Mouse (Mus musculus): ENCODE measurements around the gene Cnp. TPM values are rescaled to one million over a fixed set of nuclear protein-coding genes. Genes with fewer than 3 reads are reported as not detected.
"Not testable (repeated sequence)": the region's sequence is repeated elsewhere in the genome, so short reads cannot be mapped to it uniquely, and the experiment has no call there.

The Cnp gene
- polyA plus RNA-seq, 1 experiment from 2014 or later: 28.4 TPM

- no peak overlapping the region for H3K4me2 ChIP-seq (ENCODE audit: low read depth, low read length)
- H3K36me3 ChIP-seq (ENCODE audit: control insufficient read depth, insufficient read depth, low read length): peaks cover 7% of the 10 kb centered on the region; the same call in 1 of the 2 replicates
- no peaks in the 10 kb centered on the region for H3K27me3 ChIP-seq (replicated peaks; ENCODE audit: control insufficient read depth, insufficient read depth, low read length)
- H3K9me3 ChIP-seq (ENCODE audit: control insufficient read depth, low read length): no peaks in the 10 kb centered on the region
- ATAC-seq: no peak
- no peak overlapping the region for H3K27ac ChIP-seq (ENCODE audit: low read length)
- H3K9ac ChIP-seq (ENCODE audit: low read depth, low read length): no peak overlapping the region
- H3K4me1 ChIP-seq (ENCODE audit: control insufficient read depth, insufficient read depth, low read length): 0 out of 2 replicates have a peak, but pooled peaks cover 2% of the 10 kb centered on the region
- H3K4me3 ChIP-seq (ENCODE audit: low read length): no peak overlapping the region
- 91% methylated on average over 9 of the region's 9 CpGs for WGBS
Measured at GRCm38 (mm10) chr11:100579116-100579799, 4.6 kb downstream of the Cnp start.

- H3K4me2 ChIP-seq (ENCODE audit: low read depth, low read length): no peak overlapping the region
- no peaks in the 10 kb centered on the region for H3K4me1 ChIP-seq (ENCODE audit: control insufficient read depth, insufficient read depth, low read length)
- H3K9me3 ChIP-seq (ENCODE audit: control insufficient read depth, low read length): no peaks in the 10 kb centered on the region
- H3K4me3 ChIP-seq (ENCODE audit: low read length): no peak overlapping the region
- WGBS: 84% methylated on average over 13 of the region's 13 CpGs
- no peaks in the 10 kb centered on the region for H3K27me3 ChIP-seq (replicated peaks; ENCODE audit: control insufficient read depth, insufficient read depth, low read length)
- no peak for ATAC-seq
- no peak overlapping the region for H3K27ac ChIP-seq (ENCODE audit: low read length)
- peaks cover 12% of the 10 kb centered on the region; the same call in 1 of the 2 replicates for H3K36me3 ChIP-seq (ENCODE audit: control insufficient read depth, insufficient read depth, low read length)
- no peak overlapping the region for H3K9ac ChIP-seq (ENCODE audit: low read depth, low read length)
Measured at GRCm38 (mm10) chr11:100580275-100580674, 5.6 kb downstream of the Cnp start.

GRCm38 (mm10) chr11:100581756-100582155 is 7.1 kb downstream of the Cnp start:
- Histone ChIP-seq H3K4me3 (ENCODE audit: low read length) (no peak overlapping the region), H3K9me3 (ENCODE audit: control insufficient read depth, low read length) (no peaks in the 10 kb centered on the region), H3K27me3 (replicated peaks; ENCODE audit: control insufficient read depth, insufficient read depth, low read length) (no peaks in the 10 kb centered on the region), H3K27ac (ENCODE audit: low read length) (no peak overlapping the region), H3K36me3 (ENCODE audit: control insufficient read depth, insufficient read depth, low read length) (peaks cover 16% of the 10 kb centered on the region; the same call in 1 of the 2 replicates), H3K9ac (ENCODE audit: low read depth, low read length) (no peak overlapping the region), H3K4me1 (ENCODE audit: control insufficient read depth, insufficient read depth, low read length) (no peaks in the 10 kb centered on the region), H3K4me2 (ENCODE audit: low read depth, low read length) (no peak overlapping the region)
- 78% methylated on average over 4 of the region's 4 CpGs for WGBS
- peak; percentile 41; the same call in 1 of the 2 replicates for ATAC-seq

GRCm38 (mm10) chr11:100582413-100582812 is 7.7 kb downstream of the Cnp start:
- not testable (repeated sequence) for H3K4me2 ChIP-seq (ENCODE audit: low read depth, low read length)

GRCm38 (mm10) chr11:100582836-100583235 is 8.1 kb downstream of the Cnp start:
- H3K4me3 ChIP-seq (ENCODE audit: low read length): no peak overlapping the region
- no peak for ATAC-seq
- no peak overlapping the region for H3K4me2 ChIP-seq (ENCODE audit: low read depth, low read length)
- no peaks in the 10 kb centered on the region for H3K4me1 ChIP-seq (ENCODE audit: control insufficient read depth, insufficient read depth, low read length)
- no peaks in the 10 kb centered on the region for H3K27me3 ChIP-seq (replicated peaks; ENCODE audit: control insufficient read depth, insufficient read depth, low read length)
- 91% methylated on average over 2 of the region's 2 CpGs for WGBS
- no peaks in the 10 kb centered on the region for H3K9me3 ChIP-seq (ENCODE audit: control insufficient read depth, low read length)
- peaks cover 16% of the 10 kb centered on the region for H3K36me3 ChIP-seq (ENCODE audit: control insufficient read depth, insufficient read depth, low read length)
- no peak overlapping the region for H3K9ac ChIP-seq (ENCODE audit: low read depth, low read length)
- H3K27ac ChIP-seq (ENCODE audit: low read length): no peak overlapping the region

More at GRCm38 (mm10) chr11:100582413-100582812, 7.7 kb downstream of the Cnp start:
- 86% methylated on average over 1 of the region's 1 CpGs for WGBS
- not testable (repeated sequence) for H3K4me3 ChIP-seq (ENCODE audit: low read length); H3K27me3 ChIP-seq (replicated peaks; ENCODE audit: control insufficient read depth, insufficient read depth, low read length); H3K9ac ChIP-seq (ENCODE audit: low read depth, low read length); H3K4me1 ChIP-seq (ENCODE audit: control insufficient read depth, insufficient read depth, low read length); H3K9me3 ChIP-seq (ENCODE audit: control insufficient read depth, low read length); ATAC-seq; H3K27ac ChIP-seq (ENCODE audit: low read length)
- H3K36me3 ChIP-seq (ENCODE audit: control insufficient read depth, insufficient read depth, low read length): peaks cover 16% of the 10 kb centered on the region

- 89% methylated on average over 7 of the region's 7 CpGs for WGBS
- Histone ChIP-seq H3K4me3 (ENCODE audit: low read length) (no peak overlapping the region), H3K36me3 (ENCODE audit: control insufficient read depth, insufficient read depth, low read length) (peaks cover 23% of the 10 kb centered on the region)
Measured at GRCm38 (mm10) chr11:100584561-100584961, 9.9 kb downstream of the Cnp start.

GRCm38 (mm10) chr11:100585148-100585547 is 10.4 kb downstream of the Cnp start:
- Histone ChIP-seq H3K27ac (ENCODE audit: low read length) (no peak overlapping the region), H3K9ac (ENCODE audit: low read depth, low read length) (no peak overlapping the region), H3K27me3 (replicated peaks; ENCODE audit: control insufficient read depth, insufficient read depth, low read length) (no peaks in the 10 kb centered on the region), H3K4me2 (ENCODE audit: low read depth, low read length) (no peak overlapping the region), H3K9me3 (ENCODE audit: control insufficient read depth, low read length) (no peaks in the 10 kb centered on the region), H3K4me1 (ENCODE audit: control insufficient read depth, insufficient read depth, low read length) (no peaks in the 10 kb centered on the region), H3K36me3 (ENCODE audit: control insufficient read depth, insufficient read depth, low read length) (peaks cover 28% of the 10 kb centered on the region), H3K4me3 (ENCODE audit: low read length) (no peak overlapping the region)
- no peak for ATAC-seq
- WGBS: 94% methylated on average over 3 of the region's 3 CpGs

More at GRCm38 (mm10) chr11:100584561-100584961, 9.9 kb downstream of the Cnp start:
- Histone ChIP-seq H3K4me2 (ENCODE audit: low read depth, low read length) (no peak overlapping the region), H3K4me1 (ENCODE audit: control insufficient read depth, insufficient read depth, low read length) (no peaks in the 10 kb centered on the region), H3K9me3 (ENCODE audit: control insufficient read depth, low read length) (no peaks in the 10 kb centered on the region), H3K9ac (ENCODE audit: low read depth, low read length) (no peak overlapping the region), H3K27me3 (replicated peaks; ENCODE audit: control insufficient read depth, insufficient read depth, low read length) (no peaks in the 10 kb centered on the region), H3K27ac (ENCODE audit: low read length) (no peak overlapping the region)
- no peak for ATAC-seq

- no peaks in the 10 kb centered on the region for H3K4me1 ChIP-seq (ENCODE audit: control insufficient read depth, insufficient read depth, low read length)
- no peaks in the 10 kb centered on the region for H3K27me3 ChIP-seq (replicated peaks; ENCODE audit: control insufficient read depth, insufficient read depth, low read length)
- H3K27ac ChIP-seq (ENCODE audit: low read length): no peak overlapping the region
- ATAC-seq: no peak
- H3K36me3 ChIP-seq (ENCODE audit: control insufficient read depth, insufficient read depth, low read length): peaks cover 35% of the 10 kb centered on the region
- H3K4me2 ChIP-seq (ENCODE audit: low read depth, low read length): no peak overlapping the region
- H3K9ac ChIP-seq (ENCODE audit: low read depth, low read length): no peak overlapping the region
- H3K4me3 ChIP-seq (ENCODE audit: low read length): no peak overlapping the region
- H3K9me3 ChIP-seq (ENCODE audit: control insufficient read depth, low read length): no peaks in the 10 kb centered on the region
- WGBS: 100% methylated on average over 2 of the region's 2 CpGs
Measured at GRCm38 (mm10) chr11:100588462-100588861, 13.8 kb downstream of the Cnp start.

- peaks cover 22% of the 10 kb centered on the region for H3K36me3 ChIP-seq (ENCODE audit: control insufficient read depth, insufficient read depth, low read length)
- H3K9ac ChIP-seq (ENCODE audit: low read depth, low read length): no peak overlapping the region
- no peaks in the 10 kb centered on the region for H3K9me3 ChIP-seq (ENCODE audit: control insufficient read depth, low read length)
- H3K4me1 ChIP-seq (ENCODE audit: control insufficient read depth, insufficient read depth, low read length): no peaks in the 10 kb centered on the region
- H3K4me3 ChIP-seq (ENCODE audit: low read length): no peak overlapping the region
- no peak overlapping the region for H3K4me2 ChIP-seq (ENCODE audit: low read depth, low read length)
- no peaks in the 10 kb centered on the region for H3K27me3 ChIP-seq (replicated peaks; ENCODE audit: control insufficient read depth, insufficient read depth, low read length)
- WGBS: 94% methylated on average over 11 of the region's 11 CpGs
- no peak overlapping the region for H3K27ac ChIP-seq (ENCODE audit: low read length)
- ATAC-seq: no peak
Measured at GRCm38 (mm10) chr11:100592346-100593046, 17.8 kb downstream of the Cnp start.

Measured in intestine, embryonic 16.5 days (tissue).